Mouse (Mus musculus) cerebellum, adult (tissue): ENCODE data around the gene Gm13089.
"Not testable (repeated sequence)": the region's sequence is repeated elsewhere in the genome, so short reads cannot be mapped to it uniquely, and the experiment has no call there.

ENCODE experiments used
- ATAC-seq: cut with Nextera tagmentation; 2 replicates; pipeline ENCODE4 v1.9.2; 2017; ENCODE audit warnings: mild to moderate bottlenecking, moderate library complexity, mixed read lengths; ENCODE audit not compliant: insufficient number of reproducible peaks, low FRiP score, low TSS enrichment

Gm13089 gene

DNA sequence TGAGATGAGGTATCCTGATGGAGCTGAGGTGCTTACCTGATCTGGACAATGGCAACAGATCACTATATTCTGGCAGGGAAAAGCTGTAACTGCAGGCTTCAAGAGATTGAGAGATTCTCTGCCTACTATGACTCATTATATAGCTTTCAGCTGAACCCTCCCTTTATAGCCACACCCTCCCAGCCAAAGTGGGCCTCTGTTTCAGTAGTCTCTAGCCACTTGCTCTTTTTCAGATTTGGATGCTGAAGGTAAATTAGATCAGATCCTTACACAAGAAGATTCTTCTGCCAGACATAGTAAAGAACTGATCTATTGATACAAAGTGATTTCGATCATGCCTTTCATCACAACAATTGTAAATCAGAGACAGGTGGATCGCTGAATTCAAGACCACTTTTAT is at the start of gene Gm13089:
TSS of gene Gm13089 (minus strand) at position 101 of the 400 bp plus-strand sequence.
- no peak for ATAC-seq

DNA sequence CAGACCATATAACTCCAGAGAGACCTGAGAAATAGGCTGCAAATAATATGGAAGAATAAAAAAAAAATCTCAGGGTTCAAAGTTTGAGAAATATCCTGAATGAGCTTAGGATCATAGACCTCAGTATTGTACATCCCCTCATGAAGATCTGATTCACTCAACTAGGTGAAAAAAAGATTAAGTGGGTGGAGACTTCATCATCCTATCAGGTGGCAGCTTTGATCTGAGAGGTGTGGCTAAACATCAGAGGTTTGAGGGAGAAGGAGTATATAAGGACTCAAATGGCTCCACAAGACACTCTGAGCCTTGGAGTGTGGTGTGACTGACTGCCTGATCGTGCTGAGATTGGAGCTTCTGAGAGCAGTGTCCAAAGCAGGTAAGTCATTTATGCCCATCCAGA is 16.6 kb upstream of the Gm13089 start, which contains the start of gene Gm13078:
TSS of gene Gm13078 (plus strand) at position 301 of the 400 bp plus-strand sequence.
- no peak for ATAC-seq

GRCm38 (mm10) chr4:143657146-143657545 is 45.4 kb downstream of the Gm13089 start, which contains the start of gene Gm13088:
TSS of gene Gm13088 (minus strand) at chr4:143657246.
- not testable (repeated sequence) for ATAC-seq
